Mouse (Mus musculus): ENCODE data around the gene Irf5. TPM values are rescaled to one million over a fixed set of nuclear protein-coding genes. Genes with fewer than 3 reads are reported as not detected.

Irf5 gene
- polyA plus RNA-seq, 1 experiment from 2014 or later: 9.4 TPM

GRCm38 (mm10) chr6:29500810-29501209 is 25.6 kb upstream of the Irf5 start:
- Histone ChIP-seq H3K4me1 (replicated peaks; ENCODE audit: control insufficient read depth, insufficient read depth, low read length) (peaks cover 19% of the 10 kb centered on the region), H3K4me2 (no peak overlapping the region; the same call in 1 of the 2 replicates), H3K9ac (ENCODE audit: low read depth, low read length) (no peak overlapping the region), H3K27me3 (replicated peaks; ENCODE audit: control insufficient read depth, insufficient read depth, low read length) (peaks cover 29% of the 10 kb centered on the region), H3K27ac (ENCODE audit: low read depth, low read length) (peak overlapping the region; percentile 48), H3K9me3 (ENCODE audit: control insufficient read depth, low read length) (no peaks in the 10 kb centered on the region), H3K36me3 (ENCODE audit: control insufficient read depth, insufficient read depth, low read length) (no peaks in the 10 kb centered on the region), H3K4me3 (ENCODE audit: low read depth, low read length) (no peak overlapping the region)
- DNase-seq (ENCODE audit: low spot score): no peak
- 59% methylated on average over 6 of the region's 6 CpGs for WGBS
- peak; percentile 77 for ATAC-seq (replicated peaks; ENCODE audit: low FRiP score)

- H3K9me3 ChIP-seq (ENCODE audit: control insufficient read depth, low read length): no peaks in the 10 kb centered on the region
- H3K27ac ChIP-seq (ENCODE audit: low read depth, low read length): no peak overlapping the region; the same call in 1 of the 2 replicates
- 96% methylated on average over 1 of the region's 1 CpGs for WGBS
- peaks cover 25% of the 10 kb centered on the region for H3K4me1 ChIP-seq (replicated peaks; ENCODE audit: control insufficient read depth, insufficient read depth, low read length)
- H3K9ac ChIP-seq (ENCODE audit: low read depth, low read length): no peak overlapping the region
- 0 out of 2 replicates have a peak, but pooled peaks have one; percentile 42 for ATAC-seq (replicated peaks; ENCODE audit: low FRiP score)
- peak overlapping the region; percentile 12; the same call in 1 of the 2 replicates for H3K4me2 ChIP-seq
- peaks cover 27% of the 10 kb centered on the region for H3K27me3 ChIP-seq (replicated peaks; ENCODE audit: control insufficient read depth, insufficient read depth, low read length)
- H3K4me3 ChIP-seq (ENCODE audit: low read depth, low read length): no peak overlapping the region
- H3K36me3 ChIP-seq (ENCODE audit: control insufficient read depth, insufficient read depth, low read length): no peaks in the 10 kb centered on the region
- DNase-seq (ENCODE audit: low spot score): no peak
These were observed 24.8 kb upstream of the Irf5 start for GRCm38 (mm10) chr6:29501599-29501998.

- ATAC-seq (replicated peaks; ENCODE audit: low FRiP score) (no peak), DNase-seq (ENCODE audit: low spot score) (no peak)
- H3K9me3 ChIP-seq (ENCODE audit: control insufficient read depth, low read length): no peaks in the 10 kb centered on the region
- WGBS: 83% methylated on average over 5 of the region's 5 CpGs
- peaks cover 22% of the 10 kb centered on the region for H3K4me1 ChIP-seq (replicated peaks; ENCODE audit: control insufficient read depth, insufficient read depth, low read length)
- no peaks in the 10 kb centered on the region for H3K36me3 ChIP-seq (ENCODE audit: control insufficient read depth, insufficient read depth, low read length)
- no peak overlapping the region for H3K4me3 ChIP-seq (ENCODE audit: low read depth, low read length)
- H3K27ac ChIP-seq (ENCODE audit: low read depth, low read length): no peak overlapping the region
- H3K27me3 ChIP-seq (replicated peaks; ENCODE audit: control insufficient read depth, insufficient read depth, low read length): peaks cover 31% of the 10 kb centered on the region
- H3K4me2 ChIP-seq: no peak overlapping the region
- H3K9ac ChIP-seq (ENCODE audit: low read depth, low read length): no peak overlapping the region
These were observed 20.9 kb upstream of the Irf5 start for GRCm38 (mm10) chr6:29505493-29505892.

- Histone ChIP-seq H3K27ac (ENCODE audit: low read depth, low read length) (no peak overlapping the region), H3K4me3 (ENCODE audit: low read depth, low read length) (peak overlapping the region; percentile 58), H3K9me3 (ENCODE audit: control insufficient read depth, low read length) (no peaks in the 10 kb centered on the region), H3K36me3 (ENCODE audit: control insufficient read depth, insufficient read depth, low read length) (no peaks in the 10 kb centered on the region), H3K4me2 (peak overlapping the region; percentile 82), H3K4me1 (replicated peaks; ENCODE audit: control insufficient read depth, insufficient read depth, low read length) (peaks cover 12% of the 10 kb centered on the region), H3K9ac (ENCODE audit: low read depth, low read length) (no peak overlapping the region), H3K27me3 (replicated peaks; ENCODE audit: control insufficient read depth, insufficient read depth, low read length) (peaks cover 31% of the 10 kb centered on the region)
- WGBS: 30% methylated on average over 8 of the region's 8 CpGs
- ATAC-seq (replicated peaks; ENCODE audit: low FRiP score) (no peak), DNase-seq (ENCODE audit: low spot score) (no peak)
These were observed 19.6 kb upstream of the Irf5 start for GRCm38 (mm10) chr6:29506834-29507233.

GRCm38 (mm10) chr6:29507447-29508309 is 18.7 kb upstream of the Irf5 start, which contains the start of gene Kcp:
Gene Kcp (minus strand): TSS chr6:29507952.
- Histone ChIP-seq H3K36me3 (ENCODE audit: control insufficient read depth, insufficient read depth, low read length) (no peaks in the 10 kb centered on the region), H3K9me3 (ENCODE audit: control insufficient read depth, low read length) (no peaks in the 10 kb centered on the region), H3K27me3 (replicated peaks; ENCODE audit: control insufficient read depth, insufficient read depth, low read length) (peaks cover 31% of the 10 kb centered on the region), H3K9ac (ENCODE audit: low read depth, low read length) (peak within 1 kb of the TSS; percentile 52), H3K27ac (ENCODE audit: low read depth, low read length) (no peak within 1 kb of the TSS; the same call in 1 of the 2 replicates), H3K4me2 (peak within 1 kb of the TSS; percentile 82), H3K4me3 (ENCODE audit: low read depth, low read length) (peak within 1 kb of the TSS; percentile 58), H3K4me1 (replicated peaks; ENCODE audit: control insufficient read depth, insufficient read depth, low read length) (peaks cover 13% of the 10 kb centered on the region)
- peak; percentile 58 for DNase-seq (ENCODE audit: low spot score)
- ATAC-seq (replicated peaks; ENCODE audit: low FRiP score): peak; percentile 52; the same call in 1 of the 2 replicates
- WGBS: under 1% methylated on average over 43 of the region's 47 CpGs

- Histone ChIP-seq H3K4me2 (no peak overlapping the region), H3K27ac (ENCODE audit: low read depth, low read length) (no peak overlapping the region), H3K27me3 (replicated peaks; ENCODE audit: control insufficient read depth, insufficient read depth, low read length) (peaks cover 31% of the 10 kb centered on the region), H3K4me3 (ENCODE audit: low read depth, low read length) (no peak overlapping the region), H3K9ac (ENCODE audit: low read depth, low read length) (no peak overlapping the region), H3K4me1 (replicated peaks; ENCODE audit: control insufficient read depth, insufficient read depth, low read length) (peaks cover 20% of the 10 kb centered on the region), H3K36me3 (ENCODE audit: control insufficient read depth, insufficient read depth, low read length) (no peaks in the 10 kb centered on the region), H3K9me3 (ENCODE audit: control insufficient read depth, low read length) (no peaks in the 10 kb centered on the region)
- ATAC-seq (replicated peaks; ENCODE audit: low FRiP score): no peak
- DNase-seq (ENCODE audit: low spot score): no peak
- WGBS: 32% methylated on average over 2 of the region's 2 CpGs
These were observed 17.3 kb upstream of the Irf5 start for GRCm38 (mm10) chr6:29509086-29509485.

- peak overlapping the region; percentile 25 for H3K4me3 ChIP-seq (ENCODE audit: low read depth, low read length)
- ATAC-seq (replicated peaks; ENCODE audit: low FRiP score) (peak; percentile 60; the same call in 1 of the 2 replicates), DNase-seq (ENCODE audit: low spot score) (peak; percentile 70)
- H3K27me3 ChIP-seq (replicated peaks; ENCODE audit: control insufficient read depth, insufficient read depth, low read length): peaks cover 10% of the 10 kb centered on the region
- peaks cover 8% of the 10 kb centered on the region for H3K4me1 ChIP-seq (replicated peaks; ENCODE audit: control insufficient read depth, insufficient read depth, low read length)
- peak overlapping the region; percentile 40; the same call in 1 of the 2 replicates for H3K9ac ChIP-seq (ENCODE audit: low read depth, low read length)
- H3K36me3 ChIP-seq (ENCODE audit: control insufficient read depth, insufficient read depth, low read length): no peaks in the 10 kb centered on the region
- WGBS: 1% methylated on average over 11 of the region's 11 CpGs
- H3K27ac ChIP-seq (ENCODE audit: low read depth, low read length): peak overlapping the region; percentile 56
- H3K4me2 ChIP-seq: peak overlapping the region; percentile 67
- H3K9me3 ChIP-seq (ENCODE audit: control insufficient read depth, low read length): no peaks in the 10 kb centered on the region
These were observed 13.1 kb upstream of the Irf5 start for GRCm38 (mm10) chr6:29513284-29513683.

GRCm38 (mm10) chr6:29517139-29517538 is 9.3 kb upstream of the Irf5 start:
- Histone ChIP-seq H3K27me3 (replicated peaks; ENCODE audit: control insufficient read depth, insufficient read depth, low read length) (no peaks in the 10 kb centered on the region; the same call in 1 of the 2 replicates), H3K4me1 (replicated peaks; ENCODE audit: control insufficient read depth, insufficient read depth, low read length) (peaks cover 8% of the 10 kb centered on the region), H3K36me3 (ENCODE audit: control insufficient read depth, insufficient read depth, low read length) (no peaks in the 10 kb centered on the region), H3K4me3 (ENCODE audit: low read depth, low read length) (no peak overlapping the region), H3K9ac (ENCODE audit: low read depth, low read length) (no peak overlapping the region), H3K9me3 (ENCODE audit: control insufficient read depth, low read length) (no peaks in the 10 kb centered on the region), H3K27ac (ENCODE audit: low read depth, low read length) (no peak overlapping the region), H3K4me2 (no peak overlapping the region)
- peak; percentile 39 for ATAC-seq (replicated peaks; ENCODE audit: low FRiP score)
- DNase-seq (ENCODE audit: low spot score): no peak
- WGBS: 7% methylated on average over 5 of the region's 5 CpGs

All from liver, embryonic 11.5 days (tissue).